Mouse (Mus musculus): ENCODE measurements around the gene Pip5k1c. TPM values are rescaled to one million over a fixed set of nuclear protein-coding genes. Genes with fewer than 3 reads are reported as not detected.
A peak's percentile ranks its signal among the peaks of the same experiment; 100 is the strongest.

The Pip5k1c gene
- 23.3 TPM for polyA plus RNA-seq (2012; fragmentation: generic; extraction: Trizol)

- no peaks in the 10 kb centered on the region for H3K27me3 ChIP-seq (ENCODE audit: control insufficient read depth, insufficient read depth, insufficient read length)
- H3K79me2 ChIP-seq (ENCODE audit: control insufficient read depth, insufficient read depth) = peaks cover 38% of the 10 kb centered on the region
- H3ac ChIP-seq (ENCODE audit: control insufficient read depth, insufficient read length) = peak within 1 kb of the TSS; percentile 29
- TF ChIP-seq MYOD1 (IDR thresholded peaks at IDR 0.05; ENCODE audit: control insufficient read depth in 1 of 3, insufficient read length in 2 of 3, low read depth in 2 of 3) (peak in 1 of 3 experiments; percentile 23), POLR2A (IDR thresholded peaks at IDR 0.05; ENCODE audit: insufficient read length, low read depth) (peak; percentile 78), TCF3 (IDR thresholded peaks at IDR 0.05; ENCODE audit: insufficient read length, low read depth) (no peak), POLR2AphosphoS2 (IDR thresholded peaks at IDR 0.05; ENCODE audit: insufficient read length, low read depth) (peak; percentile 59), TCF12 (IDR thresholded peaks at IDR 0.05; ENCODE audit: insufficient read depth, poor library complexity, severe bottlenecking) (no peak), MAX (IDR thresholded peaks at IDR 0.05; ENCODE audit: low read depth) (no peak), CEBPB (IDR thresholded peaks at IDR 0.05; ENCODE audit: insufficient read depth, poor library complexity, severe bottlenecking) (no peak), USF1 (IDR thresholded peaks at IDR 0.05; ENCODE audit: low read depth) (peak; percentile 80), REST (IDR thresholded peaks at IDR 0.05; ENCODE audit: insufficient read depth, insufficient read length) (no peak), E2F4 (IDR thresholded peaks at IDR 0.05; ENCODE audit: insufficient read depth) (no peak), SRF (IDR thresholded peaks at IDR 0.05; ENCODE audit: control insufficient read depth, insufficient read length, low read depth) (peak; percentile 68), MYOG (IDR thresholded peaks at IDR 0.05; ENCODE audit: control insufficient read depth in 1 of 3, insufficient read depth in 1 of 3, insufficient read length in 2 of 3, low read depth in 2 of 3) (peak in 1 of 3 experiments; percentile 20)
- H3K4me2 ChIP-seq (ENCODE audit: low read depth) = peak within 1 kb of the TSS; percentile 99
- peak within 1 kb of the TSS; percentile 37 for H3K4me3 ChIP-seq
- no peaks in the 10 kb centered on the region for H3K36me3 ChIP-seq (ENCODE audit: control insufficient read depth, insufficient read depth)
Observed at GRCm38 (mm10) chr10:81292554-81293333, at the start of gene Pip5k1c. Pip5k1c (plus strand) TSS chr10:81292963.

- H3K36me3 ChIP-seq (ENCODE audit: control insufficient read depth, insufficient read depth) = no peaks in the 10 kb centered on the region
- H3K4me2 ChIP-seq (ENCODE audit: low read depth) = no peak overlapping the region
- no peaks in the 10 kb centered on the region for H3K79me2 ChIP-seq (ENCODE audit: control insufficient read depth, insufficient read depth)
- peaks cover 34% of the 10 kb centered on the region for H3K27me3 ChIP-seq (ENCODE audit: control insufficient read depth, insufficient read depth, insufficient read length)
- TF ChIP-seq REST (IDR thresholded peaks at IDR 0.05; ENCODE audit: insufficient read depth, insufficient read length) (no peak), POLR2AphosphoS2 (IDR thresholded peaks at IDR 0.05; ENCODE audit: insufficient read length, low read depth) (peak; percentile 47)
- H3ac ChIP-seq (ENCODE audit: control insufficient read depth, insufficient read length) = no peak overlapping the region
- H3K4me3 ChIP-seq = no peak overlapping the region
Observed at GRCm38 (mm10) chr10:81244146-81244545, 48.6 kb upstream of the Pip5k1c start.

- TF ChIP-seq SRF (IDR thresholded peaks at IDR 0.05; ENCODE audit: control insufficient read depth, insufficient read length, low read depth) (no peak), POLR2A (IDR thresholded peaks at IDR 0.05; ENCODE audit: insufficient read length, low read depth) (no peak), REST (IDR thresholded peaks at IDR 0.05; ENCODE audit: insufficient read depth, insufficient read length) (no peak), MAX (IDR thresholded peaks at IDR 0.05; ENCODE audit: low read depth) (no peak), USF1 (IDR thresholded peaks at IDR 0.05; ENCODE audit: low read depth) (no peak), TCF12 (IDR thresholded peaks at IDR 0.05; ENCODE audit: insufficient read depth, poor library complexity, severe bottlenecking) (no peak), TCF3 (IDR thresholded peaks at IDR 0.05; ENCODE audit: insufficient read length, low read depth) (no peak), CEBPB (IDR thresholded peaks at IDR 0.05; ENCODE audit: insufficient read depth, poor library complexity, severe bottlenecking) (no peak), MYOG (IDR thresholded peaks at IDR 0.05; ENCODE audit: control insufficient read depth in 1 of 3, insufficient read depth in 1 of 3, insufficient read length in 2 of 3, low read depth in 2 of 3) (no peak), E2F4 (IDR thresholded peaks at IDR 0.05; ENCODE audit: insufficient read depth) (no peak), POLR2AphosphoS2 (IDR thresholded peaks at IDR 0.05; ENCODE audit: insufficient read length, low read depth) (no peak), MYOD1 (IDR thresholded peaks at IDR 0.05; ENCODE audit: control insufficient read depth in 1 of 3, insufficient read length in 2 of 3, low read depth in 2 of 3) (no peak)
- Histone ChIP-seq H3K4me2 (ENCODE audit: low read depth) (no peak overlapping the region), H3K27me3 (ENCODE audit: control insufficient read depth, insufficient read depth, insufficient read length) (peaks cover 34% of the 10 kb centered on the region), H3ac (ENCODE audit: control insufficient read depth, insufficient read length) (no peak overlapping the region), H3K4me3 (no peak overlapping the region), H3K79me2 (ENCODE audit: control insufficient read depth, insufficient read depth) (no peaks in the 10 kb centered on the region), H3K36me3 (ENCODE audit: control insufficient read depth, insufficient read depth) (no peaks in the 10 kb centered on the region)
Observed at GRCm38 (mm10) chr10:81244595-81244994, 48.2 kb upstream of the Pip5k1c start.

- no peak overlapping the region for H3K4me3 ChIP-seq
- no peak overlapping the region for H3K4me2 ChIP-seq (ENCODE audit: low read depth)
- peaks cover 34% of the 10 kb centered on the region for H3K27me3 ChIP-seq (ENCODE audit: control insufficient read depth, insufficient read depth, insufficient read length)
- H3ac ChIP-seq (ENCODE audit: control insufficient read depth, insufficient read length) = no peak overlapping the region
- peak; percentile 29 for TF ChIP-seq POLR2AphosphoS2 (IDR thresholded peaks at IDR 0.05; ENCODE audit: insufficient read length, low read depth)
- TF ChIP-seq POLR2A (IDR thresholded peaks at IDR 0.05; ENCODE audit: insufficient read length, low read depth) = no peak
- no peaks in the 10 kb centered on the region for H3K36me3 ChIP-seq (ENCODE audit: control insufficient read depth, insufficient read depth)
- no peaks in the 10 kb centered on the region for H3K79me2 ChIP-seq (ENCODE audit: control insufficient read depth, insufficient read depth)
Observed at GRCm38 (mm10) chr10:81245166-81245565, 47.6 kb upstream of the Pip5k1c start.

- Histone ChIP-seq H3K4me2 (ENCODE audit: low read depth) (no peak overlapping the region), H3K79me2 (ENCODE audit: control insufficient read depth, insufficient read depth) (no peaks in the 10 kb centered on the region), H3K36me3 (ENCODE audit: control insufficient read depth, insufficient read depth) (no peaks in the 10 kb centered on the region), H3K27me3 (ENCODE audit: control insufficient read depth, insufficient read depth, insufficient read length) (peaks cover 33% of the 10 kb centered on the region), H3ac (ENCODE audit: control insufficient read depth, insufficient read length) (no peak overlapping the region), H3K4me3 (no peak overlapping the region)
- TF ChIP-seq POLR2AphosphoS2 (IDR thresholded peaks at IDR 0.05; ENCODE audit: insufficient read length, low read depth) = no peak
- no peak for TF ChIP-seq E2F4 (IDR thresholded peaks at IDR 0.05; ENCODE audit: insufficient read depth)
- no peak for TF ChIP-seq TCF3 (IDR thresholded peaks at IDR 0.05; ENCODE audit: insufficient read length, low read depth)
- TF ChIP-seq USF1 (IDR thresholded peaks at IDR 0.05; ENCODE audit: low read depth) = no peak
- no peak for TF ChIP-seq CEBPB (IDR thresholded peaks at IDR 0.05; ENCODE audit: insufficient read depth, poor library complexity, severe bottlenecking)
- TF ChIP-seq SRF (IDR thresholded peaks at IDR 0.05; ENCODE audit: control insufficient read depth, insufficient read length, low read depth) = no peak
- TF ChIP-seq MYOG (IDR thresholded peaks at IDR 0.05; ENCODE audit: control insufficient read depth in 1 of 3, insufficient read depth in 1 of 3, insufficient read length in 2 of 3, low read depth in 2 of 3) = no peak
- TF ChIP-seq POLR2A (IDR thresholded peaks at IDR 0.05; ENCODE audit: insufficient read length, low read depth) = no peak
- no peak for TF ChIP-seq MAX (IDR thresholded peaks at IDR 0.05; ENCODE audit: low read depth)
- TF ChIP-seq TCF12 (IDR thresholded peaks at IDR 0.05; ENCODE audit: insufficient read depth, poor library complexity, severe bottlenecking) = no peak
- TF ChIP-seq REST (IDR thresholded peaks at IDR 0.05; ENCODE audit: insufficient read depth, insufficient read length) = no peak
- TF ChIP-seq MYOD1 (IDR thresholded peaks at IDR 0.05; ENCODE audit: control insufficient read depth in 1 of 3, insufficient read length in 2 of 3, low read depth in 2 of 3) = no peak
Observed at GRCm38 (mm10) chr10:81247804-81248203, 45.0 kb upstream of the Pip5k1c start.

Measured in myocyte (in vitro differentiated cells).